Mouse (Mus musculus): ENCODE measurements around the gene Otof. TPM values are rescaled to one million over a fixed set of nuclear protein-coding genes. Genes with fewer than 3 reads are reported as not detected.
A peak's percentile ranks its signal among the peaks of the same experiment; 100 is the strongest.

The Otof gene
- polyA plus RNA-seq, 1 experiment from 2014 or later, result not detected

DNA sequence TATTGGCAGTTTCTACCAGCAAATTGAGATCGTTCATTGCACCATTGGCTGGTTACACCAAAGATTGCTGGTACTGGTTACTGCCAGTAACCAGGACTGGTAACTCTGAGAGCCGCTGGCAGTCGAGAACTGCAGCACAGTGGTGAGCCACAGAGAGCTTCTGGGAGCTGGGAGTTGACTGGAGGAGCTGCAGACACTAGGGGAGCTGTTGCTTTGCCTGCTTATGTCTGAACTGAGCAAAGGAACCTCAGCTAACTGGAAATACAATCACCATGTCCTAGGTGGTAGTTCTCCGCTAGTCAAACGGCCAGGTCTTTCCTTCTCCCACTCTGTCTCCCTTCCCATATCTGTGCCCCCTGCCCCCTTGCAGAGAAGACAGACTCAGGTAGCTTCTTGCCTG, 19.5 kb downstream of the Otof start:
- Histone ChIP-seq H3K36me3 (replicated peaks; ENCODE audit: insufficient read depth, low read length) (no peaks in the 10 kb centered on the region), H3K27ac (ENCODE audit: low read depth) (no peak overlapping the region), H3K9ac (replicated peaks) (no peak overlapping the region), H3K4me2 (ENCODE audit: low read depth, low read length) (no peak overlapping the region), H3K4me1 (ENCODE audit: insufficient read depth) (no peaks in the 10 kb centered on the region), H3K4me3 (ENCODE audit: low read depth, low read length) (no peak overlapping the region), H3K27me3 (ENCODE audit: insufficient read depth, low read length) (no peaks in the 10 kb centered on the region), H3K9me3 (ENCODE audit: low read length) (no peaks in the 10 kb centered on the region)
- no peak for ATAC-seq
- 57% methylated on average over 5 of the region's 5 CpGs for WGBS (ENCODE audit: insufficient replicate concordance)
- no peak for DNase-seq
- TF ChIP-seq EP300 (IDR thresholded peaks at IDR 0.05; ENCODE audit: low read depth) (no peak), CTCF (IDR thresholded peaks at IDR 0.05; ENCODE audit: low read depth) (peak; percentile 32)

DNA sequence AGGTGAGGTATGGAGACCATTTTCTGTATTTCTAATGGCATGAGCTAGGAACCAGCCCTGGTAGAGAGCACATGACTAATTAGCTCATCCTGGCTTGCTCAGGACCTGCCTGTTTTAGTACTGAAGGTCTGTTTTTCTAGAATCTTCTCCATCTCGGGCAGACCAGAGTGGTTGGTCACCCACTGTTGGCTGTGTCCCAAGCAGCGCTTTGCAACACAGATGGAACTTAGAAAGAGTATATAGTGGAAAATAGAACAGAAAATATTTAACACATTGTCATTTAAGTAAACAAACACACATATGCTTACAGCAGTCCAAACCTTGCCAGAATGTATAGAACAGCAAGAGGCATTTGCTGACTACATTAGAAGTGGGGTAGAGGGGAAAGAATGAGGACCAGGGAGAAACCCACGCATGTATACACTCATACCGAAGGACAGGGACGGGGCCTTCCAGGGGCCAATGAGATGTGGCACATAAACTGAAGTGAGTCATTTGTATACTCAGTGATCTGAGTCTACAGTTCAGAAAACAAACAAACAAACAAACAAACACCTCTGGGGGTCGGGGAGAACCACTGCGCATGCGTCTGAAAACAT, 21.3 kb downstream of the Otof start:
- ATAC-seq, result no peak
- whole genome bisulfite sequencing (ENCODE audit: insufficient replicate concordance), result 77% methylated on average over 8 of the region's 8 CpGs
- Histone ChIP-seq H3K9ac (replicated peaks) (no peak overlapping the region), H3K9me3 (ENCODE audit: low read length) (no peaks in the 10 kb centered on the region), H3K27me3 (ENCODE audit: insufficient read depth, low read length) (no peaks in the 10 kb centered on the region), H3K4me3 (ENCODE audit: low read depth, low read length) (no peak overlapping the region), H3K4me2 (ENCODE audit: low read depth, low read length) (no peak overlapping the region), H3K27ac (ENCODE audit: low read depth) (no peak overlapping the region), H3K4me1 (ENCODE audit: insufficient read depth) (no peaks in the 10 kb centered on the region), H3K36me3 (replicated peaks; ENCODE audit: insufficient read depth, low read length) (no peaks in the 10 kb centered on the region)
- TF ChIP-seq EP300 (IDR thresholded peaks at IDR 0.05; ENCODE audit: low read depth) (no peak), CTCF (IDR thresholded peaks at IDR 0.05; ENCODE audit: low read depth) (no peak)
- no peak for DNase-seq

DNA sequence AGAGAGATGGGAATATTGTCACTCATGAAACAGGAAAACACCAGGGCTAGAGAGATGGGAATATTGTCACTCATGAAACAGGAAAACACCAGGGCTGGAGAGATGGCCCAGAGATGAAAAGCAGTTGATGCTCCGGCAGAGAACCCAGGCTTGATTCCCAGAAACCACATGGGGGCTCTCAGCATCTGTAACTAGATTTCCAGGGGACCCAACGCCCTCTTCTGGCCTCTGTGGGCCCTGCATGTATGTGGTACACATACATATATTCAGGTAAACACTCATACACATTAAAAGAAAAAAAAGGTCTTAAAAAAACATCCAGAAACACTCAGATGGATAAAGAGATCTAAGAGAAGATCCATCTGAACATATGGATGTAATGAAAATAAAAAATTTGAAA, 22.8 kb downstream of the Otof start:
- no peak for ATAC-seq
- 35% methylated on average over 2 of the region's 2 CpGs for WGBS (ENCODE audit: insufficient replicate concordance)
- no peaks in the 10 kb centered on the region for H3K36me3 ChIP-seq (replicated peaks; ENCODE audit: insufficient read depth, low read length)
- H3K27me3 ChIP-seq (ENCODE audit: insufficient read depth, low read length), result no peaks in the 10 kb centered on the region
- no peak overlapping the region for H3K27ac ChIP-seq (ENCODE audit: low read depth)
- H3K9me3 ChIP-seq (ENCODE audit: low read length), result no peaks in the 10 kb centered on the region
- H3K4me3 ChIP-seq (ENCODE audit: low read depth, low read length), result no peak overlapping the region
- H3K4me1 ChIP-seq (ENCODE audit: insufficient read depth), result no peaks in the 10 kb centered on the region
- no peak overlapping the region for H3K9ac ChIP-seq (replicated peaks)
- no peak for TF ChIP-seq CTCF (IDR thresholded peaks at IDR 0.05; ENCODE audit: low read depth)
- TF ChIP-seq EP300 (IDR thresholded peaks at IDR 0.05; ENCODE audit: low read depth), result no peak
- DNase-seq, result no peak
- no peak overlapping the region for H3K4me2 ChIP-seq (ENCODE audit: low read depth, low read length)

DNA sequence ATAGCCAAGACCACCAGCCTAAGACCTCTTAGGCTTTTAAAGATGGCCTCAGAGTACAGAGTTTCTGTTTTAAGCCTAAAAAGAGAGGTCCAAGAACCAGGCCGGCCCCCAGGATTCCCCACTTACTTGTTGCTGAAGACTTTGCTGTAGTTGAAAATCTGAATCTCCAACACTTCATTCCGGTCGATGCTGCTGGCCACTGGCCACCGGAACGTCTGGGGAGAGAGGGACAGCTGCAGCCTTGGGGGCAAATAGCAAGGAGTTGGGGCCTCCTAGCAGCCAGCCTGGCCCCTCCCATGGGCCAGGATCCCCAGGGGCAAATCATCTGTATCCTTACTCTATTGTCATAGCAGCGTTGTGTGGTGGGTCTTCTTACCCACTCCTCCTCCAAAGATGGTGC, 34.3 kb downstream of the Otof start:
- no peak overlapping the region for H3K4me3 ChIP-seq (ENCODE audit: low read depth, low read length)
- no peak overlapping the region for H3K4me2 ChIP-seq (ENCODE audit: low read depth, low read length)
- ATAC-seq (no peak), DNase-seq (no peak)
- no peak overlapping the region for H3K9ac ChIP-seq (replicated peaks)
- H3K9me3 ChIP-seq (ENCODE audit: low read length), result no peaks in the 10 kb centered on the region
- H3K4me1 ChIP-seq (ENCODE audit: insufficient read depth), result no peaks in the 10 kb centered on the region
- no peak overlapping the region for H3K27ac ChIP-seq (ENCODE audit: low read depth)
- H3K36me3 ChIP-seq (replicated peaks; ENCODE audit: insufficient read depth, low read length), result no peaks in the 10 kb centered on the region
- no peaks in the 10 kb centered on the region for H3K27me3 ChIP-seq (ENCODE audit: insufficient read depth, low read length)
- 87% methylated on average over 6 of the region's 6 CpGs for WGBS (ENCODE audit: insufficient replicate concordance)
- no peak for TF ChIP-seq CTCF (IDR thresholded peaks at IDR 0.05; ENCODE audit: low read depth)
- no peak for TF ChIP-seq EP300 (IDR thresholded peaks at IDR 0.05; ENCODE audit: low read depth)

DNA sequence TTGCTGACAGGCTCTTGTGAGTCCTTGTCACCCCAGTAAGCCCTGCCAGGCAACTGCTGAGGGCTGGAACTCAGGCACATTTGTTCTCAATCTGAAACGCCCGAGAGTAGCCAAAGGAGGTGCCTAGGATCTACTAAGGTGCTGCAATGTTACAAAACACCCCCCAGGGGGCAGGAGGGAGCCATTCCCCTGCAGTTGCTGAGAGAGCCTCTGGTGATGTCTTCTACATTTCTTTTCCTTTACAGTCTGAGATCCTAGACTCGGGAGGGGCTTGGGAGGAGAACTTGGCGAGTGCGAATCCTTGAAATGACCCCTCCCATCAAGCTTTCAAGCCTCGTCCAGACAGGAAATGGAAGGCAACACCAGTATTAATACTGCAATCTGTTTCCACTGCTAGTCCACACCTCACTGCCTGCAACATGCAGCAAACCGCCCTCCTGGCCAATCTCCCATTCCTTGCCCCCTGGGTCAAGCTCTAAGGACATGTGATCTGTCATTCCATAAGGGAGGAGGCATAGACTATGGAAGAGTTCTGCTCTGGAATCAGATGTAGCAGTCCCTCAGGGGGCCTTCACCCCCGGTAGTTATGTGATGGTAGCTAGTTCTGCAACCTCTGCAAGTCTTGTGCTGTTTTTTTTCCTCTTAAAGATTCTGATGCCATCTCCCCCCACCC, 38.0 kb downstream of the Otof start:
- peak; percentile 49 for DNase-seq

DNA sequence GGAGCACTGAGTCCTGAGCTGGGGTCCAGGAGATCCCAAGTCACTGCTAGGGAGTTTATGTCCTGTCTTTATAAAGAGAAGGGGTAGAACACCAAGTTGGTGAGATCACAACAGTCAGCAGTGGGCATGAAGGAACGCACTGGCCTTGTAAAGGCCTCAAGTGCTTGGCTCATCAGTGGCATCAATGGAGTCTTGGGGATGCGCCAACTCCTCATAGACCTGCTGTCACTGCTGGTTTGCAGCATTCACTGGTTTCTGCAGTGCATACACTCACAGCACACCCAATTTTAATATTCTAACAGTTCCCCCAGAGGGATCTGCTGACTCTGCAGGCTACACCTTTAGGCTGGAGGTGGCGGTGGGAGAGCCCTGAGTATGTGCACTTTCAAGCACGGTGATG, 38.6 kb downstream of the Otof start:
- H3K9me3 ChIP-seq (ENCODE audit: low read length), result no peaks in the 10 kb centered on the region
- H3K36me3 ChIP-seq (replicated peaks; ENCODE audit: insufficient read depth, low read length), result no peaks in the 10 kb centered on the region
- DNase-seq (no peak), ATAC-seq (no peak)
- H3K27me3 ChIP-seq (ENCODE audit: insufficient read depth, low read length), result no peaks in the 10 kb centered on the region
- H3K27ac ChIP-seq (ENCODE audit: low read depth), result no peak overlapping the region
- no peak overlapping the region for H3K9ac ChIP-seq (replicated peaks)
- TF ChIP-seq EP300 (IDR thresholded peaks at IDR 0.05; ENCODE audit: low read depth), result no peak
- H3K4me1 ChIP-seq (ENCODE audit: insufficient read depth), result no peaks in the 10 kb centered on the region
- no peak overlapping the region for H3K4me3 ChIP-seq (ENCODE audit: low read depth, low read length)
- H3K4me2 ChIP-seq (ENCODE audit: low read depth, low read length), result no peak overlapping the region
- WGBS (ENCODE audit: insufficient replicate concordance), result 60% methylated on average over 4 of the region's 4 CpGs

More for the DNA sequence above, 38.0 kb downstream of the Otof start:
- H3K4me1 ChIP-seq (ENCODE audit: insufficient read depth), result no peaks in the 10 kb centered on the region
- 32% methylated on average over 8 of the region's 8 CpGs for WGBS (ENCODE audit: insufficient replicate concordance)
- no peaks in the 10 kb centered on the region for H3K27me3 ChIP-seq (ENCODE audit: insufficient read depth, low read length)
- TF ChIP-seq EP300 (IDR thresholded peaks at IDR 0.05; ENCODE audit: low read depth), result no peak
- peak; percentile 74 for TF ChIP-seq CTCF (IDR thresholded peaks at IDR 0.05; ENCODE audit: low read depth)
- no peak for ATAC-seq
- H3K9me3 ChIP-seq (ENCODE audit: low read length), result no peaks in the 10 kb centered on the region
- H3K4me3 ChIP-seq (ENCODE audit: low read depth, low read length), result no peak overlapping the region
- no peak overlapping the region for H3K9ac ChIP-seq (replicated peaks)
- no peak overlapping the region for H3K4me2 ChIP-seq (ENCODE audit: low read depth, low read length)
- no peaks in the 10 kb centered on the region for H3K36me3 ChIP-seq (replicated peaks; ENCODE audit: insufficient read depth, low read length)
- H3K27ac ChIP-seq (ENCODE audit: low read depth), result no peak overlapping the region

Data from liver, postnatal 0 days (tissue).